ENCODE assay signal across 30 mouse cellular contexts in the genomic region with DNA sequence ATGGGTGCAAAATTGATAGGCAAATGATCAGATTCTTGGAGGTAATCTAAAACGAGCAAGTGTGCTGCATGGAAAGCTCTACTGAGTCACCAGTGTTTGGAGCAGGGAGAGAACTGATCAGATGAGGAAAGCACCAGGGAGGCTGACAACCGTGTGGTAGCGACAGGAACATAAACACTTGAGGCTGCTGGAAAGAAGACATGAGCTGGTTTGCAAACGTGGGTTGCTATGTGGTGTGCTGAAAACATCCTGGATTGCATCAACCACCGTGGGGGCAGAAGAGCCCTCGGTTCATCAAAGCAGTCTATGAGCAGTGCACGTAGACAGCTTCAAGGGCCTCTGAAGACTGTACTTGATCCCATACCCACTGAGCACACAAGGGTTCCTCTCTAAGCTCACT.
DNase-seq lines count a peak whose midpoint lies in the region; ATAC-seq and TF ChIP-seq lines count a peak whose summit lies in the region.
"Had no signal": no experiment of that assay in that cellular context is flagged by ENCODE, and none has a peak within 500 bp of the region (broad histone marks: within the 10 kb centered on the region; RNA-seq: fewer than 3 reads in every experiment).

No protein-coding gene starts in this region.

- TF ChIP-seq CTCF in lung, postnatal 0 days (IDR thresholded peaks at IDR 0.05): no peak

- ATAC-seq in lung, postnatal 0 days: peak; percentile 28; the same call in 1 of the 2 replicates
- ATAC-seq: activated CD4-positive, CD25-positive, alpha-beta regulatory T cell, adult 4 months had no signal

- H3K4me3 ChIP-seq in lung, postnatal 0 days (ENCODE audit: low read depth, low read length): no peak overlapping the region
- H3K4me3 ChIP-seq: embryonic facial prominence, embryonic 10.5 days; embryonic facial prominence, embryonic 15.5 days; forebrain, embryonic 12.5 days; heart, adult 2 months; heart, embryonic 12.5 days; limb, embryonic 12.5 days; liver, embryonic 15.5 days; megakaryocyte, embryonic 14.5 days; midbrain, embryonic 12.5 days; myocyte; neural tube, embryonic 12.5 days had no signal

- no peak overlapping the region for H3K9ac ChIP-seq in lung, postnatal 0 days (replicated peaks; ENCODE audit: low read depth)
- H3K9ac ChIP-seq: embryonic facial prominence, embryonic 15.5 days; forebrain, embryonic 12.5 days; heart, embryonic 12.5 days; hindbrain, embryonic 14.5 days; limb, embryonic 12.5 days; liver, embryonic 15.5 days; lung, embryonic 14.5 days; midbrain, embryonic 12.5 days; neural tube, embryonic 12.5 days had no signal

- peak; percentile 5 to 14 for DNase-seq in layer of hippocampus, adult 8-10 months (ENCODE audit: low spot score in 2 of 2)
- DNase-seq in layer of hippocampus, adult 9-10 months (ENCODE audit: low spot score): no peak
- DNase-seq in lung, postnatal 0 days (ENCODE audit: low spot score): no peak
- DNase-seq in lung, postnatal 36 days: no peak
- DNase-seq in brain, adult 2 months (ENCODE audit: low read depth, low spot score): peak; percentile 72
- DNase-seq in left cerebral cortex, postnatal 36 days (ENCODE audit: low spot score in 2 of 2): peak; percentile 14 to 15
- DNase-seq in kidney, postnatal 14 days: no peak
- DNase-seq: adrenal gland, adult 2 months; adrenal gland, postnatal 36 days; B cell, adult 2 months; cerebellum, adult 8-10 months; cerebellum, postnatal 25 days; gastrocnemius, postnatal 25 days; heart, adult 2 months; kidney, adult 11 months; kidney, postnatal 25 days; lung, embryonic 14.5 days; thymus, postnatal 4 days had no signal

- H3K4me2 ChIP-seq in lung, postnatal 0 days (replicated peaks; ENCODE audit: low read depth, low read length): no peak overlapping the region
- H3K4me2 ChIP-seq: embryonic facial prominence, embryonic 15.5 days; forebrain, embryonic 12.5 days; heart, embryonic 12.5 days; hindbrain, embryonic 14.5 days; limb, embryonic 12.5 days; liver, embryonic 15.5 days; lung, embryonic 14.5 days; midbrain, embryonic 12.5 days; neural tube, embryonic 12.5 days had no signal

- no peak for TF ChIP-seq EP300 in lung, postnatal 0 days (IDR thresholded peaks at IDR 0.05)

- no peaks in the 10 kb centered on the region for H3K27me3 ChIP-seq in lung, postnatal 0 days (replicated peaks; ENCODE audit: insufficient read depth, low read length)
- H3K27me3 ChIP-seq: embryonic facial prominence, embryonic 15.5 days; forebrain, embryonic 12.5 days; heart, embryonic 12.5 days; limb, embryonic 12.5 days; liver, embryonic 15.5 days; midbrain, embryonic 12.5 days; neural tube, embryonic 12.5 days had no signal

- 46% methylated on average over 7 of the region's 7 CpGs for WGBS in lung, postnatal 0 days

- H3K27ac ChIP-seq in lung, postnatal 0 days (ENCODE audit: low read length): no peak overlapping the region
- H3K27ac ChIP-seq: embryonic facial prominence, embryonic 10.5 days; embryonic facial prominence, embryonic 15.5 days; forebrain, embryonic 12.5 days; heart, adult 2 months; hindbrain, embryonic 14.5 days; limb, embryonic 12.5 days; liver, embryonic 15.5 days; midbrain, embryonic 12.5 days; neural tube, embryonic 12.5 days had no signal

- no peaks in the 10 kb centered on the region for H3K4me1 ChIP-seq in lung, postnatal 0 days (ENCODE audit: insufficient read depth, low read depth, low read length)
- H3K4me1 ChIP-seq: embryonic facial prominence, embryonic 15.5 days; forebrain, embryonic 12.5 days; heart, embryonic 12.5 days; limb, embryonic 12.5 days; liver, embryonic 15.5 days; megakaryocyte, embryonic 14.5 days; midbrain, embryonic 12.5 days; neural tube, embryonic 12.5 days had no signal

- no peaks in the 10 kb centered on the region for H3K36me3 ChIP-seq in lung, postnatal 0 days (ENCODE audit: insufficient read depth, low read length)
- H3K36me3 ChIP-seq: embryonic facial prominence, embryonic 10.5 days; embryonic facial prominence, embryonic 15.5 days; forebrain, embryonic 12.5 days; heart, embryonic 12.5 days; limb, embryonic 12.5 days; liver, embryonic 15.5 days; midbrain, embryonic 12.5 days; neural tube, embryonic 12.5 days had no signal

- intact Hi-C loops in left cerebral cortex, postnatal 36 days (cut with DNase I): no loop called here

- no peaks in the 10 kb centered on the region for H3K9me3 ChIP-seq in lung, postnatal 0 days (ENCODE audit: low read length)
- H3K9me3 ChIP-seq: embryonic facial prominence, embryonic 10.5 days; embryonic facial prominence, embryonic 15.5 days; forebrain, embryonic 12.5 days; heart, embryonic 12.5 days; limb, embryonic 12.5 days; liver, embryonic 15.5 days; megakaryocyte, embryonic 14.5 days; midbrain, embryonic 12.5 days; neural tube, embryonic 12.5 days had no signal

Comparison
In these comparisons a context has a peak if more than half of its experiments do, and no peak if none do; other contexts are left out.
1. DNase-seq: peak in layer of hippocampus, adult 8-10 months (2 of 2), brain, adult 2 months (single experiment) and left cerebral cortex, postnatal 36 days (2 of 2); none in layer of hippocampus, adult 9-10 months (single experiment), lung, postnatal 0 days (single experiment), lung, postnatal 36 days (single experiment) and kidney, postnatal 14 days (single experiment).